Mouse (Mus musculus): ENCODE results near the gene Gm17359.

DNA sequence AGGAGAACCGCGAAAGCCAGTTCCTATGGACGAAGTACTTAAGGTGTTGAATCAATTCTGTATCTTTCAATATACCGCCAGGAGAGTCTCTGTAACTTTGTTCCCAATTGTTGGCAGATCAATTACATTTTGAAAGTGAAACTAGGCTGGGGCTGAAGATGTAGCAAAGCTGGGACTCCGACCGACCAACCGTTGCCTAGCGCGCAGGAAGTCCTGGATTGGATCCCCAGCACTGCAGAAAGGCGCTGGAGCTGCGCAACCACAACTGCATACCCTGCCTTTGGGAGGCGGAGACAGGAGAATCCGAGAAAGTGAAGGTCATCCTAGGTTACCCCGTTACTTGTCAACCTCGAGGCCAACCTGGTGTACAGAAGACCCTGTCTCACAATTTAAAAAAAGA, 37.1 kb upstream of the Gm17359 start:
- no peak for TF ChIP-seq ZC3H11A (IDR thresholded peaks at IDR 0.05; ENCODE audit: borderline replicate concordance, low read depth, low read length)
- no peak for TF ChIP-seq ZNF384 (IDR thresholded peaks at IDR 0.05; ENCODE audit: low read depth, low read length)
- TF ChIP-seq CHD2 (IDR thresholded peaks at IDR 0.05; ENCODE audit: low read depth, low read length), result no peak
